Mouse (Mus musculus): ENCODE data around the gene Olfr985. TPM values are rescaled to one million over a fixed set of nuclear protein-coding genes. Genes with fewer than 3 reads are reported as not detected.

Olfr985 gene
- polyA plus RNA-seq, 1 experiment from 2014 or later = not detected

DNA sequence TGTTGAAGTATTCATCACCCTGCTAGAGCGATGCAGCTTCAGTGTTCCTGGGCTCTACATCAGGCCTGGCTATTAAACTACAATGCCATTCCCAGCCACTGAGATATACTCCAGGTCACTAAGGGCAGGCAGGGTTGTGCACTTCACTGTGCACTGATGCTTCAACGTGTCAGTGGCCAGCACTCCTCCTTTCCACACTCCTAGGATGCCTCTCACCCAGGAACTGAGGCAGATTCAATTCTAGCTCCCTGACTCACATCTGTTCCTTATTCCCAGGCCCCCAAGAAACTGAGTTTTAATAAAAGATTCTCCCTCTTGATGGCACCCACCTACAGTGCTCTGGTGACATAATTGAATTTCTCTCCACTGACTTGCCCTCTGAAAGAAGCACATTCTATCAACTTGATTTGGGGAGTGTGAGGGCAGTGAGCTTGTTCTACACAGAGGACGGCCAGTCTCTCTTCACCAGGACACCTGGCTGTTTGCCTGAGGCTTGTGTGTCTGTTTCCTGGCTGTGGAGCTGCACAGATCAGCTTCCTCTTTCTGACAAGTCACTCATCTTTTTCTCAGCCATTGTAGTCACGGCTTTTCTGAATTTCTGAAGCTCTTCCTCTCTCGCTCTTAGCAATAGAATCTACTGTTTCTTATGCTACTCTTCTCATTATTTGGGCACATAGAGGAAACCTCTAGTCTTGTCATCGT is 7.2 kb upstream of the Olfr985 start:
- 79% methylated on average over 6 of the region's 6 CpGs for WGBS
- TF ChIP-seq EP300 (optimal IDR thresholded peaks at IDR 0.05) (no peak), CTCF (IDR thresholded peaks at IDR 0.05; ENCODE audit: low read depth) (no peak)
- Histone ChIP-seq H3K4me1 (replicated peaks; ENCODE audit: control insufficient read depth, insufficient read depth) (no peaks in the 10 kb centered on the region), H3K27me3 (ENCODE audit: control insufficient read depth, insufficient read depth, low read length) (no peaks in the 10 kb centered on the region), H3K4me2 (replicated peaks; ENCODE audit: low read depth) (no peak overlapping the region), H3K36me3 (ENCODE audit: control insufficient read depth, insufficient read depth, low read length) (no peaks in the 10 kb centered on the region), H3K9ac (ENCODE audit: low read length) (no peak overlapping the region), H3K4me3 (ENCODE audit: low read depth, low read length) (no peak overlapping the region), H3K27ac (replicated peaks) (no peak overlapping the region), H3K9me3 (ENCODE audit: control insufficient read depth, low read length) (no peaks in the 10 kb centered on the region)
- DNase-seq (ENCODE audit: low spot score) = no peak
- no peak for ATAC-seq (ENCODE audit: low FRiP score, low TSS enrichment)

DNA sequence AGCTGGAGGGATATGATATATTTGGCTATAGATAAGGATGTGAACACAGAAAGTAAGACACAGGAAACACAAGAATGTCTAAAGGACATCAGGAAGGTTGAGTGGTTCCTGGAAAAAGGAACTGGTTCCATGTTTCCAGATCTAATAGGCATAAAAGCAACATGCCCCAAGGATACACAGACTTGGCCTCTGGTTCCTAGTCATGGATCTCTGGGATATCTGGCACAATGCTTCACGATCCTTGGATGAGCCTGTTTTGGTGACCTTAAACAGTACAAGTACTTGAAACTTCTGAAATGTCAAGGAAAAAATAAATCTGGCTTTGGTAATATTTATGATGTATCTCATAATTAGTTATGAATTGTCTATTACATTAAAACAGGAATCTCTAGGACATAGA is 572 bp upstream of the Olfr985 start:
- no peak for ATAC-seq (ENCODE audit: low FRiP score, low TSS enrichment)

DNA sequence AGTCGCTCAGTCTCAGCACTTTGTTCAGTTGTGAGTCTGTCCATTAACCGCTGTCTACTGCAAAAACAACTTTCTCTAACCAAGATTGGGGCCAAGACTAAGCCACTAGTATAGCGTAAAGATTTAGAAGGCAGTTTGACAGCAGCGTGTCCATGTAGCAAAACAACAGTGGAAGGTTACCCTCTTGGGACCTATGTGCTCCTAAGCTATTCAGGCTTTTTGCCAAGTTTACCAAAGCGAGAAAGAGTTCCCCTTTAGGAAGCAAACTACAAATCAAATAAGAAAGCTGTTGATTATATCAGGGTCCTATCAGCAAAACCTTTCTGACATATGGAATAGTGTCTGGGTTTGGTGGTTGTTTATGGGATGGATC is 12.7 kb downstream of the Olfr985 start:
- Histone ChIP-seq H3K36me3 (ENCODE audit: control insufficient read depth, insufficient read depth, low read length) (no peaks in the 10 kb centered on the region), H3K27me3 (ENCODE audit: control insufficient read depth, insufficient read depth, low read length) (no peaks in the 10 kb centered on the region), H3K4me1 (replicated peaks; ENCODE audit: control insufficient read depth, insufficient read depth) (no peaks in the 10 kb centered on the region), H3K27ac (replicated peaks) (no peak overlapping the region), H3K4me2 (replicated peaks; ENCODE audit: low read depth) (peak overlapping the region; percentile 20), H3K9me3 (ENCODE audit: control insufficient read depth, low read length) (no peaks in the 10 kb centered on the region), H3K9ac (ENCODE audit: low read length) (no peak overlapping the region), H3K4me3 (ENCODE audit: low read depth, low read length) (no peak overlapping the region)
- WGBS = 55% methylated on average over 5 of the region's 5 CpGs
- ATAC-seq (ENCODE audit: low FRiP score, low TSS enrichment) (no peak), DNase-seq (ENCODE audit: low spot score) (no peak)
- TF ChIP-seq CTCF (IDR thresholded peaks at IDR 0.05; ENCODE audit: low read depth) (no peak), EP300 (optimal IDR thresholded peaks at IDR 0.05) (no peak)

More for the DNA sequence above, 572 bp upstream of the Olfr985 start:
- H3K4me2 ChIP-seq (replicated peaks; ENCODE audit: low read depth) = no peak overlapping the region
- DNase-seq (ENCODE audit: low spot score) = no peak
- TF ChIP-seq EP300 (optimal IDR thresholded peaks at IDR 0.05) = no peak
- no peak for TF ChIP-seq CTCF (IDR thresholded peaks at IDR 0.05; ENCODE audit: low read depth)
- WGBS = 89% methylated on average over 1 of the region's 1 CpGs
- H3K36me3 ChIP-seq (ENCODE audit: control insufficient read depth, insufficient read depth, low read length) = no peaks in the 10 kb centered on the region
- H3K9me3 ChIP-seq (ENCODE audit: control insufficient read depth, low read length) = no peaks in the 10 kb centered on the region
- H3K4me1 ChIP-seq (replicated peaks; ENCODE audit: control insufficient read depth, insufficient read depth) = no peaks in the 10 kb centered on the region
- no peak overlapping the region for H3K4me3 ChIP-seq (ENCODE audit: low read depth, low read length)
- no peak overlapping the region for H3K9ac ChIP-seq (ENCODE audit: low read length)
- H3K27ac ChIP-seq (replicated peaks) = no peak overlapping the region
- no peaks in the 10 kb centered on the region for H3K27me3 ChIP-seq (ENCODE audit: control insufficient read depth, insufficient read depth, low read length)

DNA sequence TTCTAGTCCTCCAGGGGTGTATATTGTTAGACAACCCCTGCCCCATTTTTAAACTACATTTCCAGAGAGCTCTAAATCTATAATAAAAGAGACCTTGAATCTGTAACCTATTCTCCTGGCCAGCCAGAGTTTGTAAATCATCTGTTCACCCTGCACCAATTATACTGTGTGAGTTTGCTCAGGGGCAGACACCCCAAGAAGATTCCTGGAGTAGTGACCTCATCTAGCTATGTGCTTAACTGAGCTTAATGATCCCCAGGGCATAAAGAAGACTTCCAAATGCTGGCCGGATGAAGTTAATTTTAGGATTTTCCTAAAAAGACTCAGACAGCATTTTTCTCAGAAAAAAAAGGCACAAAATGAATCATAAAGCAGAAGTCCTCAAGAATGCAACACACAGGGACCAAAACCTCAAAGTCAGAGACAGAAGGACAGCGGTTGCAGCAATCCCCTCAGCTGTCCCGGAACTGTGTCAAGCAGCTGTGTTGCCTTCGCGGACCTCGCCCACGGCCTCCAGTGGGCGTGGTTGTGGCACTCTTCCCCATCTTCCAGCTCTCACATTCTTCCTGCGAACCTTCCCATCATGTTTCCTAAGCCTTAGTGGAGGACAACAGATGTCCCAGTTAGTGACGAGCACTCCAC is 13.2 kb downstream of the Olfr985 start:
- DNase-seq (ENCODE audit: low spot score) (peak; percentile 18), ATAC-seq (ENCODE audit: low FRiP score, low TSS enrichment) (peak; percentile 74; the same call in 1 of the 2 replicates)
- TF ChIP-seq EP300 (optimal IDR thresholded peaks at IDR 0.05) = no peak
- TF ChIP-seq CTCF (IDR thresholded peaks at IDR 0.05; ENCODE audit: low read depth) = no peak
- Histone ChIP-seq H3K27ac (replicated peaks) (no peak overlapping the region), H3K9me3 (ENCODE audit: control insufficient read depth, low read length) (no peaks in the 10 kb centered on the region), H3K27me3 (ENCODE audit: control insufficient read depth, insufficient read depth, low read length) (no peaks in the 10 kb centered on the region), H3K9ac (ENCODE audit: low read length) (no peak overlapping the region), H3K4me1 (replicated peaks; ENCODE audit: control insufficient read depth, insufficient read depth) (no peaks in the 10 kb centered on the region), H3K4me3 (ENCODE audit: low read depth, low read length) (no peak overlapping the region), H3K36me3 (ENCODE audit: control insufficient read depth, insufficient read depth, low read length) (no peaks in the 10 kb centered on the region), H3K4me2 (replicated peaks; ENCODE audit: low read depth) (peak overlapping the region; percentile 20)
- WGBS = 26% methylated on average over 10 of the region's 10 CpGs

DNA sequence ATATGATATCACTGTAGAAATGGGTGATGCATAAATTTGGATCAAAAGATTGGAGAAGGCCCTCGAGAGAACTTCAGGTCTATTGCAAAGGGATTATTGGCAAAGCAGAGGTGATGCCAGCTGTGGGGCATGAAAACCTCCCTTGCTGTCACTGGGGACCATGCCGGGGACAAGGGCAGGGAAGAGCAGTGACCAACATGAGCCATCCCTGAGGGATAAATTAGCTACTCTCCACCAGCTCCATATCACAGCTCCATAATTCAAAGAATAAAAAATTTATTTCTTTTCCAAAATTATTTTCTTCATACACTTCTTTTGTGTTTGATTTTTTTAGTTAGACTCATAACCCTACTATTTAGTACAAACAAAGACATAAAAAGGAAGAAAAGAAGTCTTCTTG is 15.9 kb downstream of the Olfr985 start, which contains the start of gene Olfr984:
Olfr984 (minus strand) TSS at position 101 of the 400 bp plus-strand sequence.
- Histone ChIP-seq H3K27me3 (ENCODE audit: control insufficient read depth, insufficient read depth, low read length) (no peaks in the 10 kb centered on the region), H3K4me1 (replicated peaks; ENCODE audit: control insufficient read depth, insufficient read depth) (no peaks in the 10 kb centered on the region), H3K9ac (ENCODE audit: low read length) (no peak within 1 kb of the TSS), H3K36me3 (ENCODE audit: control insufficient read depth, insufficient read depth, low read length) (no peaks in the 10 kb centered on the region), H3K4me3 (ENCODE audit: low read depth, low read length) (no peak within 1 kb of the TSS), H3K9me3 (ENCODE audit: control insufficient read depth, low read length) (no peaks in the 10 kb centered on the region), H3K27ac (replicated peaks) (no peak within 1 kb of the TSS), H3K4me2 (replicated peaks; ENCODE audit: low read depth) (no peak within 1 kb of the TSS)
- DNase-seq (ENCODE audit: low spot score) (no peak), ATAC-seq (ENCODE audit: low FRiP score, low TSS enrichment) (no peak)
- 81% methylated on average over 2 of the region's 2 CpGs for WGBS
- no peak for TF ChIP-seq CTCF (IDR thresholded peaks at IDR 0.05; ENCODE audit: low read depth)
- TF ChIP-seq EP300 (optimal IDR thresholded peaks at IDR 0.05) = no peak

DNA sequence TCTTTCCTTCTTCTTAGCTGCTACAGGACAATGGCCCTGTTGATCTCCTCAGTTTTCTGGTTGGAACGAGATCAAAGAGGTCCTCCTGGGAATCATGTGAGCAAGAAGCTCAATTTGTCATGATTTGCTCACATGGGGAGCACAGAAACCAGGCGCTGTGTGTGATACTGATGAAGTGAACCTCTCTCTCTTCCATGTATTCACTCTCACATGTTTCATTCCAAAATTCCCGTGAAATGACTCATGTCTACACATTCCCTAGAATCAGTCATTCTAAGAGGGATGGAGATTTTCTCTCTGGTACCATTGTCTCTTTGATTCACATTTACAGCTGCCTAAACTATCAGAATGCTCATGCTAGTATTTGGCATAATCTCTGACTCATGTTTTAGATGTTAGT is 35.2 kb downstream of the Olfr985 start:
- Histone ChIP-seq H3K27me3 (ENCODE audit: control insufficient read depth, insufficient read depth, low read length) (no peaks in the 10 kb centered on the region), H3K27ac (replicated peaks) (no peak overlapping the region), H3K4me3 (ENCODE audit: low read depth, low read length) (no peak overlapping the region), H3K36me3 (ENCODE audit: control insufficient read depth, insufficient read depth, low read length) (no peaks in the 10 kb centered on the region), H3K9me3 (ENCODE audit: control insufficient read depth, low read length) (no peaks in the 10 kb centered on the region), H3K4me1 (replicated peaks; ENCODE audit: control insufficient read depth, insufficient read depth) (no peaks in the 10 kb centered on the region), H3K9ac (ENCODE audit: low read length) (no peak overlapping the region), H3K4me2 (replicated peaks; ENCODE audit: low read depth) (no peak overlapping the region)
- ATAC-seq (ENCODE audit: low FRiP score, low TSS enrichment) = no peak
- TF ChIP-seq EP300 (optimal IDR thresholded peaks at IDR 0.05) (no peak), CTCF (IDR thresholded peaks at IDR 0.05; ENCODE audit: low read depth) (no peak)
- no peak for DNase-seq (ENCODE audit: low spot score)
- 63% methylated on average over 3 of the region's 3 CpGs for WGBS

All from stomach, postnatal 0 days (tissue).